Mouse (Mus musculus) heart, postnatal 4 days (tissue): Measurements from ENCODE around the gene Maml2. TPM values are rescaled to one million over a fixed set of nuclear protein-coding genes. Genes with fewer than 3 reads are reported as not detected.

ENCODE experiments used
- DNase-seq: peaks from one replicate; pipeline ENCODE4 v3.0.0; 2021
- total RNA-seq, 2 experiments: library from RNA; stranded (reverse); gene quantifications; 2 replicates each; pipeline ENCODE4 v1.2.3; 2021

Gene Maml2
- total RNA-seq, 2 experiments from 2014 or later = 11.9 to 13.2 TPM

- DNase-seq = no peak
Measured at GRCm38 (mm10) chr9:13620794-13621193, 323.0 kb downstream of the Maml2 start.

- DNase-seq = no peak
Measured at GRCm38 (mm10) chr9:13621941-13622340, 324.2 kb downstream of the Maml2 start.

- DNase-seq = no peak
Measured at GRCm38 (mm10) chr9:13622426-13622825, 324.7 kb downstream of the Maml2 start.

GRCm38 (mm10) chr9:13623892-13624422 is 326.2 kb downstream of the Maml2 start:
- no peak for DNase-seq

DNA sequence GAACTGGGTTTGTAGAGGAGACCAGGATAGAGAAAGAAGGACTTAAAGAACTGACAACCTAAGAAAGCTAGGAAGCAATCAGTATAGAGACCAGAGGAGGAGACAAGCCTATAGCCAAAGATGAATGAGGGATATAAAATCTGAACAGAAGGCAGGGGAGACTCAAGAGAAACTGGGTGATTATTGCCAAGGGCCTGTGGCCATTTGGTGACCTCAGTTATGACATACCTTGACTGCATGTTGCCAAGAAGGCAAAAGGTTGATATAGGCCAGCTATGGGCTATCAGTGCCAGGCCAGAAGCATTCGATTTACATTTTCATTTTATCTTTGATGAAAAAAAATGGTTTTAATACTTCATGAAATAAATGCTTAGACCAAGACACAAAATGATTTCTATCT is 327.0 kb downstream of the Maml2 start:
- DNase-seq = no peak

GRCm38 (mm10) chr9:13625215-13625614 is 327.5 kb downstream of the Maml2 start:
- DNase-seq = no peak

DNA sequence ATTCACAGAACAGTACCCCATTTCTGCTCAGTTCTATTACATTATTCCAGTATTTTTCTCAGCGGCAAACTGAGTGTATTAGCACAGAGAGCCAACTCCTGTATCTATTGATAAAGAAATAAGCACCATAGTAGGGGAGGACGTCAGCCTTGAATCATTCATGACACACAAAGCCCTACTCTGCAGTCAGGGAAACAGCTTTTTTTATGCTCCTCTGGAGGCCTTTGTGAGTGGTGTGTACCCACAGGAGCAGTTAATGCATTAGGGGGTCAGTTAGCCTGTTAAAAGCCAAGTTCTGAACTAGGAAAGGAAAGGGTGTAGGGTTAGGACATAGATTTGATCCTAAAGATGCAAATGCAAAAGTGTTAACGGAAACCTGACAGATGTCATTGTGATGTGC is 328.7 kb downstream of the Maml2 start:
- no peak for DNase-seq

- DNase-seq = peak; percentile 53
Measured at GRCm38 (mm10) chr9:13633371-13633770, 335.6 kb downstream of the Maml2 start.

- no peak for DNase-seq
Measured at GRCm38 (mm10) chr9:13639655-13640054, 341.9 kb downstream of the Maml2 start.

DNA sequence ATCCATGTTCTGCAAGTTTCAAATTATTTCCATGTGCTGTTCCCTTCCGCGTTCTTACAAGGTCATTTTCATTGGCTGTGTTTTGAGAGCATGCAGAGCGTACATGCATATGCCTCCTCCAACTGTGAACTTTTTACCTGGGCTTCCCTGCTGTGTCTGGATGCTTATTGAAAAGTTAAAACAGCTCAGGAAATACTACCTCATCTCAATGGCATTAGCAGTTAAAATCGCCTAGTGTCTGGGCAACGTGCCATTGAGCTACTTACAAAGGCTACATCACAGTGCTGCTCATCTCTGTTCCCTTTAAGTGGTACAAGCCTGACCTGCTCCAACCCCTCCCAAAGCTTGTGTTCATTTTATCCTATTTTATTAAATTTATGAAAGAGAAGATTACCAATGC is 347.4 kb downstream of the Maml2 start:
- DNase-seq = peak; percentile 67

GRCm38 (mm10) chr9:13651065-13651464 is 353.3 kb downstream of the Maml2 start:
- no peak for DNase-seq

GRCm38 (mm10) chr9:13651828-13652227 is 354.1 kb downstream of the Maml2 start:
- no peak for DNase-seq

GRCm38 (mm10) chr9:13652389-13652877 is 354.7 kb downstream of the Maml2 start:
- no peak for DNase-seq

GRCm38 (mm10) chr9:13652917-13653316 is 355.2 kb downstream of the Maml2 start:
- no peak for DNase-seq

DNA sequence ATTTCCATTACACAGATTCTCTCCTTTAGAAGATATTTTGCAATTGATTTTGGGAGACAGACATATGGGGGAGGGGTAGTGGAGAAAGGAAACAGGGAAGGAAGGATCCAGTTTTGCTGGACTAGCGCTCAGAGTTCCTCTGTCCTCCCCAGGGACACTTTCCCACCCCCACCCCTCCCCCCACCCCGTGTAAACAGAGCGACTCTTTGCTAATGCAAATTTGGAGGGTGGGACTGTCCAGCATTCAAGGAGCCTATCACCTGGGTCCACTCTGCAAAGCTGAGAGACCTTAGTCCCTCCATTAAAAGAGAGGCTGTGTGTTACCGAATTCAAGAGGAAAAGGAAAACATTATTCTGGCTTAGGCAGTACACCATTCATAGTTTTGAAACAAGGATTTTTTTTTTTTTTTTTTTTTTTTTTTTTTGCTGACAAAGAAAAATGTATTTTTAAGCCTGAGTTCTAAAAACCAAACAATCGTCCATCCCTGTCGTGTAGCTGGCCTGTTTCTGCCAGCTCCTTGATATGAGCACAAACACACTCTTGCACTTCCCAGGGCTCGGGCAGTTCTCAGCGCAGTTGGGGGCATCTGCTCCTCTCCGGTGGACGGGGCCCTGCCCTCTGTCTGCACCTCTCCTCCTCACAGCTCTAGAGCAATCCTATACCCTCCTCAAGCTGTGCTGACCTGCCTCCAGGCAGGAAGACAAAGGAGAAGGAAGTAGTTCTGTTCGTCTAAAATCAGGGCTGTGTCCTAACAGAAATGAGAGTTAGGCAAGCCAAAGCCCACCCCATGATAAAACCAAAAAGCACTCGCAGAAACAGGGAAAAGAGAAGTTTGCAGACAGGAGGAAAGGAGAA is 364.2 kb downstream of the Maml2 start:
- no peak for DNase-seq

- no peak for DNase-seq
Measured at GRCm38 (mm10) chr9:13665487-13665969, 367.8 kb downstream of the Maml2 start.

GRCm38 (mm10) chr9:13667955-13668354 is 370.2 kb downstream of the Maml2 start:
- DNase-seq = no peak

DNA sequence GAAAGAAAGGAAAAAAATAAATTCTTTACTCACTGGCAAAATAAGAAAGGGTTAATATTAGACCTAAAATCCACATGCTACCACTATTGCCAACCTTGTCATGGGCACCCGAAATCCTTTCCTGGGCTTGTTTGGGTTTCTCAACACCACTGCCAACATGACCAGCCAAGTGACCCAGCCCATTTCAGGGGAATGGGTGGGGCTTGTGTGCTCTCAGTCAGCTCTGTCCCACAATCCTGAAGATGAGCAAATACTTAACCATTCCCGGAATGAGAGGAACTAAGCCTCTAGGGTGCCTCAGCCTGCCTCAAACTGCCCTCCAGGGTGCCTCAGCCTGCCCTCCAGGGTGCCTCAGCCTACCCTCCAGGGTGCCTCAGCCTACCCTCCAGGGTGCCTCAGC is 371.0 kb downstream of the Maml2 start:
- no peak for DNase-seq

GRCm38 (mm10) chr9:13671125-13671769 is 373.5 kb downstream of the Maml2 start:
- DNase-seq = no peak

DNA sequence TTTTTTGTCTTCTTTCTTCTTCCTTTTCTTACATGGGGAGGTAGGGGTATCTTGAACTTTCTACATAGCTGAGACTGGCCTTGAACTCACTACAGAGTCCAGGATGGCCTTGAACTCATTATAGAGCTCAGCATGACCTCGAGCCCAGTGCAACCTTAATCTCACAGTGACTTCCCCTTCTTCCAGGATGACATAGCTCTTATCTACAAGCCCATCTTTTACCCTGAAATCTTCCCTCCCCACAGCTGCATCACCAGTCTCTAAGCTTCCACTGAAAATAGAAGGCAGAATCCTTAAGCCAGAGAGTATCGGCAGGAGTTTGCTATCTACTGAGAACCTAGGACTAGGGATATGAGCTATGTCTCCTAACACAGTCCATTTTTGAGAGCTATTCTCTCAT is 375.5 kb downstream of the Maml2 start:
- no peak for DNase-seq

DNA sequence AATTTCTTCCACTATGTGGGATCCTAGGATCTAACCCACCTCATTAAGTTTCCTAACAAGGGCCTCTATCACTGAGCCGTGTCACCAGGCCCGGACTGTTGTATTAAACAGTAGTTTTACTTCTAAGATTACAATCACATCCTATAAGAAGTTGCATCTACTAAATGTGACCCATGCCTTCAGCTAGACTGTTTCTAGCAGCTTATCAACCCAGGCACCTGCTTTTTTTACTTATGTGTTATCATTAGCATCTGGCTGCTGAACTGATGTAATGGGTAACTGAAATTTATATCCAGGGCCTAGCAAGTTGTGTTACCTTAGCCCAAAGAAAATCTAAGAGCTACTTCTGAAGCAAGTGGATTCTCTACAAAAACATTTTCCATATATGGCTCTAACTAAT is 380.3 kb downstream of the Maml2 start:
- DNase-seq = no peak

DNA sequence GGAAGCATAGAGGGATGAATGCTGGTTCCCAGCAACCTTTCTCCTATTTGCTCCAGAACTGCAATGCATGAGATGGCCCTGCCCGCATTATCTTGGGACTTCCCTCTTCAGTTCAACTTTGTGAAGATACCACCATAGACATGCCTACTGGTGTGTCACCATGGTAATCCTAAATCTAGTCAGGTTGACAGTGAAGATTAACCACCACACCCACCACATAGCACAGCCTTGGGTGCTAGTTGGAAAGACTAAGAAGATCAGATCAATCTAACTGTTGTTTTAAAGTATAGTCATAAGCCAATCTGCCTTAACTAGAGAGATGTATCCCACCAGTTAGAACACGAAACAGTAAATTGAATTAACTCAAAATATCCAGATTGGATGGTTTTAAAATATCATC is 381.9 kb downstream of the Maml2 start:
- no peak for DNase-seq

DNA sequence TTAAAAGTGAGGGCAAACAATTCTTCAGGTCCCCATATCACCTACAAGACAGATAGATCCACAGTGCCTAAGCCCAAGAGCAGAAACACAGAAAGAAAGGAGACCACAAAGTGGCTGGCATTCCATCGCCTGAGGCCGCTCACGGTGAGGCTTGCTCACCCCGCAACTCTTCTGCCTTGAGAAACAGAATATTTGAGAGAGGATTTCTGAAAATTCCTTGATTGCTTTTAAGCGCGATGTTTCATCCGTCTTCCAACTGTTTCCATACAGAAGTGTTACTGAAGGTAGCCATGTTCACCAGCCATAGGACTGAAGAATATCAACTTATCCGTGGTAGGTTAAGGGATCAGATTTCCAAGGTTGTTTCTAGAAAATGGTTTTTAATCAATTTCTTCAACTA is 383.4 kb downstream of the Maml2 start:
- no peak for DNase-seq
